Mouse (Mus musculus): Measurements from ENCODE around the gene Hormad2. TPM values are rescaled to one million over a fixed set of nuclear protein-coding genes. Genes with fewer than 3 reads are reported as not detected.

The Hormad2 gene
- polyA plus RNA-seq, 1 experiment from 2014 or later, result 1.9 TPM

DNA sequence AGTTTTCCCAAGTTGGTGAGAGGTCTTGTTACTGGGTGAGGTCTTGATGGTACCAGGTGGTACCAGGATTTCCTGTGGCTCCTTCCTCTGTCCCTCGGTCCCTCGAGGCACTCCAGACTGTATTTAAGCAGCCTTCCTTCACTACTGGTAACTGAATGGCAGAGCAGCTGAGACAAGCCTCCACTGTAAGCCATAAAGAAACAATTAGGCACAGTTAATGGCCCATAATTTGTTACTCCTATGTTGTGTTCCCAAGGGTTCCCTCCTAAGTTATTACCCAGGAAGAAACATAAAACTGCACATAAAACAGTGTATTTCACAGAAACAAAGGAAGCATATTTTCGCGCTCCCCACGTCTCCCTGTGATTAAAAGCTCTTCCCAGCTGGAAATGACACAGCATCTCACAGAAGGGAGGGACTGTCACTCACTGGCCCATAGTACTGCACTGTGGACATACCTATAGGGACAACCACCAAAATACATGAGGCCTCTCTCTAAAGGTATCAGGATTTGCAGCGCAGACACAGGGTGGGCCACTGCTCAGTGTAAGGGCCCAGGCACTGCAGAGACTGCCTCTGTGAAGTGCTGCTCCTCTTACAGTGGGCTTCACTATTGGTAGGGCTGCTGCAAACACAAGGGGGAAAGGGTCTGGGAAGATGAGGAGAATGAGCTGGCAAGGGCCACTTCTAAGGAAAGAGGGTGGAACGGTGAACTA, 31.7 kb upstream of the Hormad2 start:
- H3K27me3 ChIP-seq (replicated peaks; ENCODE audit: control insufficient read depth, insufficient read depth, low read length), result no peaks in the 10 kb centered on the region
- no peaks in the 10 kb centered on the region for H3K4me1 ChIP-seq (replicated peaks; ENCODE audit: control insufficient read depth, insufficient read depth, low read length)
- DNase-seq (ENCODE audit: low spot score), result no peak
- no peaks in the 10 kb centered on the region for H3K9me3 ChIP-seq (ENCODE audit: control insufficient read depth, low read length)
- H3K36me3 ChIP-seq (ENCODE audit: control insufficient read depth, insufficient read depth, low read length), result no peaks in the 10 kb centered on the region
- no peak overlapping the region for H3K4me2 ChIP-seq
- no peak overlapping the region for H3K4me3 ChIP-seq (ENCODE audit: low read depth, low read length)
- no peak for ATAC-seq (replicated peaks; ENCODE audit: low FRiP score)
- H3K27ac ChIP-seq (ENCODE audit: low read depth, low read length), result no peak overlapping the region
- H3K9ac ChIP-seq (ENCODE audit: low read depth, low read length), result no peak overlapping the region
- 77% methylated on average over 7 of the region's 7 CpGs for WGBS

DNA sequence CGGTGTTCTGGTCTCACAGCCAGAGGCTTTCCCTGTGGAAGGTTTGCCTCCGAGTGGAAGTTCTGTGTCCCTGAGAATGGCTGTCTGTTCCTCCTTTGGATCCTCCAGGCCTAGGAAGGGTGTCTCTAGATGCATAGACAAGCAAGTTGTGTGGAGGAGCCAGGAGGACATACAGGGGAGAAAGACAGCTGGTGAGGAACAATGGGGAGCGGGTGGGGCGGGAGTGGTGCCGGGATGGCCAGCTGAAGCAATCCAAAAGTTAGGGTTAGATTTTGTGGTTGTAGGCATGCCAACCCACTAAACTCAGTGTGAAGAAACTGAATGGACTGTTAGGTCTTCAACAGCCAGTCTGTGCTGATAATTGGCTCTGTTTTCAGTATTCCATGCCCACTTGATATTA, 30.8 kb upstream of the Hormad2 start:
- no peaks in the 10 kb centered on the region for H3K36me3 ChIP-seq (ENCODE audit: control insufficient read depth, insufficient read depth, low read length)
- H3K27ac ChIP-seq (ENCODE audit: low read depth, low read length), result no peak overlapping the region
- no peak for DNase-seq (ENCODE audit: low spot score)
- no peaks in the 10 kb centered on the region for H3K27me3 ChIP-seq (replicated peaks; ENCODE audit: control insufficient read depth, insufficient read depth, low read length)
- no peak for ATAC-seq (replicated peaks; ENCODE audit: low FRiP score)
- WGBS, result 83% methylated on average over 5 of the region's 5 CpGs
- no peaks in the 10 kb centered on the region for H3K9me3 ChIP-seq (ENCODE audit: control insufficient read depth, low read length)
- no peaks in the 10 kb centered on the region for H3K4me1 ChIP-seq (replicated peaks; ENCODE audit: control insufficient read depth, insufficient read depth, low read length)
- H3K9ac ChIP-seq (ENCODE audit: low read depth, low read length), result no peak overlapping the region
- no peak overlapping the region for H3K4me2 ChIP-seq
- no peak overlapping the region for H3K4me3 ChIP-seq (ENCODE audit: low read depth, low read length)

DNA sequence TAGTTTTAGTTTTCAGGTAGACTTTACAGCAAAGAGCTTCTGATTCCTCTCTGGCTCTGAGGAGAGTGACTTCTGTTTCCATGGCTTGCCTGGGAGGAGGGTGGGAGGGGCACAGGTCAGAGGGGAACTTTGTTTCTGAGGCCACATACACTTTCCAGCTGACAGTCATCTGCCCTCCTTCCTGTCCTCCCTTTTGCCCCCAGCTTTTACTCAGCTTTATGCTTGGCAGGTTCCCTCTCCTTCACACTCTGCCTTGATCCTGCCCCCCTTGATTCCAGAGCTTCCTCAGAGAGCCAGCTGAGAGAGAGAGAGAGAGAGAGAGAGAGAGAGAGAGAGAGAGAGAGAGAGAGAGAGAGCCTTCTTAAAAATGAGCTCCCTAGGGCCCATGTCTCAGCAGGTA, 30.3 kb upstream of the Hormad2 start:
- no peak for ATAC-seq (replicated peaks; ENCODE audit: low FRiP score)
- H3K4me3 ChIP-seq (ENCODE audit: low read depth, low read length), result no peak overlapping the region
- H3K9ac ChIP-seq (ENCODE audit: low read depth, low read length), result no peak overlapping the region
- no peak overlapping the region for H3K27ac ChIP-seq (ENCODE audit: low read depth, low read length)
- H3K9me3 ChIP-seq (ENCODE audit: control insufficient read depth, low read length), result no peaks in the 10 kb centered on the region
- DNase-seq (ENCODE audit: low spot score), result no peak
- no peak overlapping the region for H3K4me2 ChIP-seq
- H3K27me3 ChIP-seq (replicated peaks; ENCODE audit: control insufficient read depth, insufficient read depth, low read length), result no peaks in the 10 kb centered on the region
- H3K4me1 ChIP-seq (replicated peaks; ENCODE audit: control insufficient read depth, insufficient read depth, low read length), result no peaks in the 10 kb centered on the region
- no peaks in the 10 kb centered on the region for H3K36me3 ChIP-seq (ENCODE audit: control insufficient read depth, insufficient read depth, low read length)

DNA sequence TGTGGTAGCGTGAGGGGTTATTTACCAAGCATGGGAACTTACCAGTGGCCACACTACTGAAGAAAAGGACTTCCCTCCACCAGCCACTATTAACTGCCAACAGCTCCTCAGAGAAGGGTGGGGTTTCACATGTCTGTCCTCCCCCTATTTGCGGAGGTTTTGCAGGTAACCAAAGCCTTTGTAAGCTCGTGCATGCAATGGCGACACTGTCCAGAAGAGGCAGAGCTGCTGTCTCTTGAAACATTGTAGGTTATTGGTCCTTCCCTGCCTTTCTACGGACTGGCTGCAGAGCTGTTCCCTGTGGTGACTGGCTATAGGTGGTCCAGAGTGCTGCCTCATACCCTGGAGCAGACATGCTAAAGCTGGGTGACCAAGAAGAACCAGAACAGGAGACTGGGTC, 28.2 kb upstream of the Hormad2 start:
- no peak overlapping the region for H3K9ac ChIP-seq (ENCODE audit: low read depth, low read length)
- no peak for ATAC-seq (replicated peaks; ENCODE audit: low FRiP score)
- no peaks in the 10 kb centered on the region for H3K9me3 ChIP-seq (ENCODE audit: control insufficient read depth, low read length)
- WGBS, result 64% methylated on average over 5 of the region's 5 CpGs
- H3K4me1 ChIP-seq (replicated peaks; ENCODE audit: control insufficient read depth, insufficient read depth, low read length), result no peaks in the 10 kb centered on the region; the same call in 1 of the 2 replicates
- no peak overlapping the region for H3K4me3 ChIP-seq (ENCODE audit: low read depth, low read length)
- H3K4me2 ChIP-seq, result no peak overlapping the region
- no peak overlapping the region for H3K27ac ChIP-seq (ENCODE audit: low read depth, low read length)
- DNase-seq (ENCODE audit: low spot score), result no peak
- no peaks in the 10 kb centered on the region for H3K36me3 ChIP-seq (ENCODE audit: control insufficient read depth, insufficient read depth, low read length)
- no peaks in the 10 kb centered on the region for H3K27me3 ChIP-seq (replicated peaks; ENCODE audit: control insufficient read depth, insufficient read depth, low read length)

DNA sequence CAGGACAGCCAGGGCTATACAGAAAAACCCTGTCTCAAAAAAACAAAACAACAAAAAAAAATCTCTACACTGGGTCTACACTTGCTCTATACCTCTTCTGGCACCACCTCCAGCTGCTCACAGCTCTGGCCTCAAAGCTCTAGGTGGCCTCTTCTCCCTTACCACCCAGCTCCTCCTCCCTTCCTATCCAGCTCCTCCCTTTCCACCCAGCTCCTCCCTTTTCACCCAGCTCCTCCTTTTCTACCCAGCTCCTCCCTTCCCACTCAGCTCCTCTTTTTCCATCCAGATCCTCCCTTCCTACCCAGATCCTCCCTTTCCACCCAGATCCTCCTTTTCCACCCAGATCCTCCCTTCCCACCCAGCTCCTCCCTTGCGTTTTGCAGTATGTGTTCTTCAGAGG, 26.5 kb upstream of the Hormad2 start:
- no peaks in the 10 kb centered on the region; the same call in 1 of the 2 replicates for H3K27me3 ChIP-seq (replicated peaks; ENCODE audit: control insufficient read depth, insufficient read depth, low read length)

DNA sequence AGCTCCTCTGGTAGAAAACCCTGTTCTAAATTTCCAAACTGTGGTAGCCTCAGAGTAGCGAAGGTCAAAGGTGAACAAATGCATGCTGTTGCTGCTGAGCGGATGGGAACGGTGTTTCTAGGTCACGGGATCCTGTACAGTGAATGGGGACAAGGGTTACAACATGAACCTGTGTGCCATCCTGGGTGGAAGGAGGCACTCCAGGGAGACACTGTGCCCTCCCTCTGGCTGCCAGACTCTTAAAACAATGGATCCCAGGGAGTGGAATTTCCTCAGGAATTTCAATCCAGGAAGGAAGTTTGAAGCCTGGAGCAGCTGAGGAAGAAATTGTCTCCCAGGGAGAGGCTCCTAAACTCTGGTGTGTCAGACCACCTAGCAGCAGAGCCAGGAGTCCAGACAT, 25.3 kb upstream of the Hormad2 start:
- Histone ChIP-seq H3K9ac (ENCODE audit: low read depth, low read length) (no peak overlapping the region), H3K27me3 (replicated peaks; ENCODE audit: control insufficient read depth, insufficient read depth, low read length) (no peaks in the 10 kb centered on the region; the same call in 1 of the 2 replicates), H3K27ac (ENCODE audit: low read depth, low read length) (no peak overlapping the region), H3K4me3 (ENCODE audit: low read depth, low read length) (no peak overlapping the region), H3K4me1 (replicated peaks; ENCODE audit: control insufficient read depth, insufficient read depth, low read length) (no peaks in the 10 kb centered on the region; the same call in 1 of the 2 replicates), H3K36me3 (ENCODE audit: control insufficient read depth, insufficient read depth, low read length) (no peaks in the 10 kb centered on the region), H3K4me2 (no peak overlapping the region), H3K9me3 (ENCODE audit: control insufficient read depth, low read length) (no peaks in the 10 kb centered on the region)
- DNase-seq (ENCODE audit: low spot score) (no peak), ATAC-seq (replicated peaks; ENCODE audit: low FRiP score) (no peak)
- 60% methylated on average over 4 of the region's 4 CpGs for whole genome bisulfite sequencing

More for the DNA sequence above, 26.5 kb upstream of the Hormad2 start:
- H3K4me3 ChIP-seq (ENCODE audit: low read depth, low read length), result no peak overlapping the region
- no peak overlapping the region for H3K4me2 ChIP-seq
- DNase-seq (ENCODE audit: low spot score) (no peak), ATAC-seq (replicated peaks; ENCODE audit: low FRiP score) (no peak)
- 83% methylated on average over 1 of the region's 1 CpGs for WGBS
- H3K27ac ChIP-seq (ENCODE audit: low read depth, low read length), result no peak overlapping the region
- H3K9me3 ChIP-seq (ENCODE audit: control insufficient read depth, low read length), result no peaks in the 10 kb centered on the region
- no peaks in the 10 kb centered on the region; the same call in 1 of the 2 replicates for H3K4me1 ChIP-seq (replicated peaks; ENCODE audit: control insufficient read depth, insufficient read depth, low read length)
- no peaks in the 10 kb centered on the region for H3K36me3 ChIP-seq (ENCODE audit: control insufficient read depth, insufficient read depth, low read length)
- no peak overlapping the region for H3K9ac ChIP-seq (ENCODE audit: low read depth, low read length)

DNA sequence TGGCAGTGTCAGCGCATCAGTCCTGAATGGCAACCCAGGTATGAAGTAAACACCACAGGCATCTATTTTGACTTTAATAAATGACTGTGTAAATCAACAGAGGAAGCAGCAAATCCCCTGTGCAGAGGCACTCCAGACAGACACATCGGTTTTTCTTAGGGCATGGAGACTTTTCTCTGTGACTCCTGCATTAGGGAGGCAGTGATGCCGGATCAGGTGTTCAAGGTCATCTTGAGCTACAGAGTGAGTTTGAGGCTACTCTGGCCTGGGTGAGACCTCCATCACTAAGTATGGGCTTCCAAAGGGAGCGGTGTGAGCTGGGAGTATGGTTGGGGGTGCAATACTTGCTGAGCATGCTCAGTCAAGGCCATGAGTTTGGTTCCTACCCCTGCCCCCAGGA, 23.7 kb upstream of the Hormad2 start:
- no peaks in the 10 kb centered on the region for H3K9me3 ChIP-seq (ENCODE audit: control insufficient read depth, low read length)
- no peak overlapping the region for H3K27ac ChIP-seq (ENCODE audit: low read depth, low read length)

DNA sequence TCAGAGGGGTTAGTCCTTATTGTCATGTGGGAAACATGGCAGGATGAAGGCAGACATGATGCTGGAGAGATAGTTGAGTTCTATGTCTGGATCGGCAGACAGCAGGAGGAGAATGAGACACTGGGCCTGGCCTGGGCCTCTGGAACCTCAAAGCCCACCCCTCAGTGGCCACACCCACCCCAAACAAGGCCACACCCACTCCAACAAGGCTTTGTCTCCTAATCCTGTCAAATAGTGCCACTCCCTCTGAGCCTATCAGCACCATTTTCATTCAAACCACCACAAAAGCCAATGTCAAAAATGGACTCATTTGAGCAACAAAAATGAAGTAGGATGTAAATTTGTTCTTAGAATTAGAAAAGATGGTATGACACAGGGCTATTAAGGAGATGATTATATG, 23.3 kb upstream of the Hormad2 start:
- Histone ChIP-seq H3K9me3 (ENCODE audit: control insufficient read depth, low read length) (no peaks in the 10 kb centered on the region), H3K4me2 (no peak overlapping the region), H3K4me1 (replicated peaks; ENCODE audit: control insufficient read depth, insufficient read depth, low read length) (no peaks in the 10 kb centered on the region; the same call in 1 of the 2 replicates), H3K27ac (ENCODE audit: low read depth, low read length) (no peak overlapping the region), H3K36me3 (ENCODE audit: control insufficient read depth, insufficient read depth, low read length) (no peaks in the 10 kb centered on the region), H3K4me3 (ENCODE audit: low read depth, low read length) (no peak overlapping the region), H3K9ac (ENCODE audit: low read depth, low read length) (no peak overlapping the region), H3K27me3 (replicated peaks; ENCODE audit: control insufficient read depth, insufficient read depth, low read length) (no peaks in the 10 kb centered on the region; the same call in 1 of the 2 replicates)
- ATAC-seq (replicated peaks; ENCODE audit: low FRiP score), result no peak
- no peak for DNase-seq (ENCODE audit: low spot score)
- 81% methylated on average over 1 of the region's 1 CpGs for WGBS

More for the DNA sequence above, 23.7 kb upstream of the Hormad2 start:
- DNase-seq (ENCODE audit: low spot score) (no peak), ATAC-seq (replicated peaks; ENCODE audit: low FRiP score) (no peak)
- Histone ChIP-seq H3K9ac (ENCODE audit: low read depth, low read length) (no peak overlapping the region), H3K4me1 (replicated peaks; ENCODE audit: control insufficient read depth, insufficient read depth, low read length) (no peaks in the 10 kb centered on the region; the same call in 1 of the 2 replicates), H3K4me2 (no peak overlapping the region), H3K4me3 (ENCODE audit: low read depth, low read length) (no peak overlapping the region), H3K36me3 (ENCODE audit: control insufficient read depth, insufficient read depth, low read length) (no peaks in the 10 kb centered on the region), H3K27me3 (replicated peaks; ENCODE audit: control insufficient read depth, insufficient read depth, low read length) (no peaks in the 10 kb centered on the region; the same call in 1 of the 2 replicates)
- 91% methylated on average over 4 of the region's 4 CpGs for WGBS

DNA sequence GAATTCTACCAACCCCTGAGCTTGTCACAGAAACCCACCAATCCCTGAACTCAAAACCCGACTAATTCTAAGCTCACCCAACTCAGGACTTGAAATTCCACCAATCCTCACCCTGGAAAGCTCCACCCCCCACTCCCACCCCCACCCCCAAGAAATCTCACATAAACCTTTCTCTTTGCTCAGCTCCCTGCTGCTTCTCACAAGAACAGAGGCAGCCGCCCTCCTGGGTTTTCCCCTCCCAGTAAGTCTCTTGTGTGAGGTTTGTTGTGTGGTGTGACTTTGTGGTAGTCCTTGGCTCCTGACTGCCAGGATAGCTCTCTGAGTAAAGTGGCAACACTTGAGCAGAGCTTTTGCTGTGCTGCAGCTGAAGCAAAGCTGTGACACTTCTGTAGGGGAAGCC, 22.0 kb upstream of the Hormad2 start:
- Histone ChIP-seq H3K27me3 (replicated peaks; ENCODE audit: control insufficient read depth, insufficient read depth, low read length) (no peaks in the 10 kb centered on the region; the same call in 1 of the 2 replicates), H3K4me3 (ENCODE audit: low read depth, low read length) (no peak overlapping the region), H3K27ac (ENCODE audit: low read depth, low read length) (no peak overlapping the region), H3K9ac (ENCODE audit: low read depth, low read length) (no peak overlapping the region), H3K4me1 (replicated peaks; ENCODE audit: control insufficient read depth, insufficient read depth, low read length) (no peaks in the 10 kb centered on the region; the same call in 1 of the 2 replicates), H3K4me2 (no peak overlapping the region), H3K9me3 (ENCODE audit: control insufficient read depth, low read length) (no peaks in the 10 kb centered on the region), H3K36me3 (ENCODE audit: control insufficient read depth, insufficient read depth, low read length) (no peaks in the 10 kb centered on the region)
- ATAC-seq (replicated peaks; ENCODE audit: low FRiP score) (no peak), DNase-seq (ENCODE audit: low spot score) (no peak)
- WGBS, result 39% methylated on average over 2 of the region's 2 CpGs
